Mouse (Mus musculus): ENCODE data around the gene Ddah2.

The Ddah2 gene

DNA sequence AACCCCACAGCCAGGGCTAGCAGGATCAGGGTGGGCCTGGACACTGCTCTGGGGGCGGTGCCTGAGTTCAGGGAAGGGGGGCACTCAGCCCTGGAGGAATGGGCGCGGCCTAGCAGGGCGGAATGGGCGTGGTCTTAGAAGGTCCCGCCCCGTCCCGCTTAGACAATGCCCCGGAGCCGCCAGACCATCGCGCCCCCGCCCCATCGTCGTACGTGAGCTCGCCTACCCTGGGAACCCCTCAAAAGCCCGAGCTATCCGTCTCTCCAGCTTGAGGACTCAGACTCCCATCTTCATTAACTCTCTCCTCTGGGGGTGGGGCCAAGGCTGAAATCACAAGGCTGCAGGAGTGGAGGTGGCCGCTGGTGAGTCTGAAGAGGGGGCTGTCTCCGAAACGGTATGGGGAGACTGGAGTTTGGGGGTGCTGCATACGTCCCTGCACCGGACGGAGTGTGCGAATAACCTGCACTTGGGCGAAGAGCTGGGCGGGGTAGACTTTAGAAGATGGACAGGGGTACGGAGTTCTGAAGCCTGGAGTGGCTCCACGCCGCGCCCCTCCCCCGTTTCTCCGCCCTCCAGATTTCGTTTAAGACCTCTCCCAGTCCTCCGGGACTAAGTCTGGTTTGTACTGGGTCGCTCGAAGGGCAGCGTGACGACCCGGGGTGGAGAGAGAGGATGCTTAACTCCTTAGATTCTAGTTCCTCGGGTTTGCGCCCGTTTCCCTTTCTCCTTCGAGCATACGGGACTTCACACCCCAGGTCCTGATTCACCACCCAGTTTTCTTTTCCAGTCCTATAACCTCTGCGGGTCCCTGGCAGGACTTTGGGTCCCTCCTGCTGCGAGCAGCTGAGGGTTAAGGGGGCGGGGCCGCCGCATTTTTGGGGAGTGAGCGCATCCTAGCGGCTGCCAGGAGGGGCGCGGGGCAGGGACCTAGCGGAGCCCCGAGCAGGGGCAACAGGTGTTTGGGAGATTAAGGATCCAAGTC is at the start of gene Ddah2:
Gene Ddah2 (plus strand): TSS at position 125 of the 982 bp plus-strand sequence.
- no peak for DNase-seq (ENCODE audit: low read depth)

DNA sequence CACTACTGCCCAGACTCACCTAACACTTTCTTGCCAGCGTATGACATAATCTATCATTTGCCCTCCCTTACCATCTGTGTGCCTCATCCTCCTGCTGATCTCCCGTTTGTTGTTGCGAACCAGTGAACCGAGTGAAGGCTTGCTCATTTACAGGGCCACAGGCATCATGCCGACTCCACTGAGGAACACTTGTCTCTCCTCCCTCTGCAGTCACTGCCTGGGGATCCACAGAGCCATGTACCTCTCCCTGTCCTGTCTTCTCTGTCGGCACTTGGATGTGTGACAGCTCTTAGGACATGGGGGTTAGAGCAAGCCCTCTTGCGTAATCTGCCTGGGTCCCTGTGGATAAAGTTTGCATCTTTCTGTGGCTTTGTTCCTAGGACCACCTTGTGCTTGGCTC is 49.2 kb upstream of the Ddah2 start:
- DNase-seq (ENCODE audit: low read depth), result no peak

DNA sequence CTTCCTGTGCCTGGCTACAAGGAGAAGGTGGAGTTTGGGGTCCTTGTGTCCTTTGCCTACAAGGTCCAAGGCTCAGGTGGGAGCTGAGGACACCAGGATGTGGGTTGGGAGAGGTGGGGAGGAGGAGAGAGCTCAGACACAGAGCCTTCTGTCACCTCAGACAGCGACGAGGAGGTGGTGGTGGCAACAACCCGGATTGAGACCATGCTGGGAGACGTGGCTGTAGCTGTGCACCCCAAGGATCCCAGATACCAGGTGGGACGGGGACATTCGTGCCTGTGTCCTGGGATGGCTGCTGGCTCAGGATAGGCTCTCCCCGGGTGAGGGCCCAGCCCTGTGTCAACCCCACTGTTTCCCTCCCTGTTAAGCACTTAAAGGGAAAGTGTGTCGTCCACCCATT is 47.4 kb upstream of the Ddah2 start:
- DNase-seq (ENCODE audit: low read depth), result no peak

DNA sequence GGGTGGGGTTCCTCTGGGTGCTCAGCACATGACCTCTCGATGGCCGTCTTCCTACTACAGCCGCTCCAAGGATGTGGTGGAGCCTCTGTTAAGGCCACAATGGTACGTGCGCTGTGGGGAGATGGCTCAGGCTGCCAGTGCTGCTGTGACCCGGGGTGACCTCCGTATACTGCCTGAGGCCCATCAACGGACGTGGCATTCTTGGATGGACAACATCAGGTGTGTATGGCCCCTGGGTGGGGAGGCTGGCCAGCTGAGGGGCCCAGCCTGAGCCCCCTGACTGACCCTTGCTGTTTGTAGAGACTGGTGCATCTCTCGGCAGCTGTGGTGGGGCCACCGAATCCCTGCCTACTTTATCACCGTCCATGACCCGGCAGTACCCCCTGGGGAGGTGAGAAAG is 46.4 kb upstream of the Ddah2 start:
- no peak for DNase-seq (ENCODE audit: low read depth)

DNA sequence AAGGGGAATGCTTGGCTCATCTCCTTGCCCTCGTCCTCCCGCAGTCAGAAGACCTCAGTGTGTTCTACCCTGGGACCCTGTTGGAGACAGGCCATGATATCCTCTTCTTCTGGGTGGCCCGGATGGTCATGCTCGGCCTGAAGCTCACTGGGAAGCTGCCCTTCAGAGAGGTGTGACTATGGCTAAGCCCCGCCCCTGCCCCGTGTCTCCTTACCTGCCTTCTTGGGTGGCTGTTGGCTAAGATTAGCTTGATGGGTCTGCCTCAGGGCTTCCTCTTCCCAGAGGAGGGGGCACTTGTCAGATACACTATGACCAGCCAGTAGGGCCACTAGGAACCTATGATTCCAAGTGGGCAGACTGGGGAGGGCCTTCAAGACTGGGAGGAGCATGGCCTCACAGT is 45.6 kb upstream of the Ddah2 start:
- DNase-seq (ENCODE audit: low read depth), result no peak

- DNase-seq (ENCODE audit: low read depth), result no peak
These were observed 43.5 kb upstream of the Ddah2 start for GRCm38 (mm10) chr17:35015296-35015695.

DNA sequence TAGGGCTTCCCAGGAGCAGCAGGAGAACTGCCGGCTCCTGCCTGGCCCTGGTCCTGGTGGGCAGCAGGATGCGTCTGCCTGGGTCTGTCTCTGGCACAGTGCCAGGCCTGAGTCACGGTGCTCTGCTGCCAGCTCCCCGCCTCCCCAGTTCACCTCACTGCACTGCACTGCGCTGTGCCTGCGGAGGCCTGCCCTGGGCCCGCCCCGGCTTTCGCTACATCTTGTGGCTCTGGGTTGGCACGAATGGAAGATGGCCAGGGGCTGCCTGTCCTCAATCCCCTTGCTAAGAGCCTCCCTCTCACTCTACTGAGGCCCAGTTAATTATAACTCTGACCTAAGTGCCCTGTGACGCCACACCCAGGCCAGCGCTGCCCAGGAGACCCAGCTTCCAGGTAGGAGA is 42.5 kb upstream of the Ddah2 start, which contains the start of gene Vwa7:
Gene Vwa7 (plus strand): TSS at position 204 of the 400 bp plus-strand sequence.
- DNase-seq (ENCODE audit: low read depth), result no peak

DNA sequence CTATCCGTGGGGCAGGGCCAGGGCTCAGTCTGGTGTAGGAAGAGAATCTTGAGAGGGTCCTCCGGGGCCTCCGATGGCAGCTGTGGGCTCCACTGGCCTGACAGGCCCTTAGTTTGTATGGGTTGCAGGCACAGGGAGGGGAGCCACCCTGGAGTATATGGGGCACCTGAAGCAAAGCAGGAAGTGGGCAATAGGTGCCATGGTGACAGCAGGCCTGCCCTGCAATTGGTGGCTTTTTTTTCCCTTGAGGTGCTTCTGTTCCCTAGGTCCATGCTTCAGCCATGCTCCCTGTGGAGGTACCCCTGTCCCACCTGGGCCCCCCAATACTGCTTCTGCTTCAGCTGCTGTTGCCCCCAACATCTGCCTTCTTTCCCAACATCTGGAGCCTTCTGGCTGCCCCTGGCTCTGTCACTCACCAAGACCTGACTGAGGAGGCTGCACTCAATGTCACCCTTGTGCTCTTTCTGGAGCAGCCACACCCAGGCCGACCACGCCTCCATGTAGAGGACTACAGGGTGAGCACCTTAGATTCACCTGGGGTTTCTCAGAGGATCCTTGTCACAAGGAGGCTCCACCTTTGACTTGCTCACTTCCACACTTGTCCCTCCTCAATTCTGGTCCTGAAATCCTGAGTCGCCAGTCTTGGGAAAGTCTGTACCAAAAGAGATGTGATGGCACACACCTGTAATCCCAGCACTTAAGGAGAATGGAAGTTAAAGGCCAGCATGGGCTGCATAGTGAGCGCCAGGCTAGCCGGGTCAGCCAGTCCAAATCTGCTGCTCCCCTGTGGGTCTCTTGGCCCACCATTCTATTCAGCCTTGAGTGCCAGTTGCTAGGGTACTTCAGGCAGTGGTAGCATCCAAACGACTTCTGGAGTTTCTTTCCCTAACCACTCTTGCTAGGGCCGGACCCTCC is 41.8 kb upstream of the Ddah2 start:
- no peak for DNase-seq (ENCODE audit: low read depth)

DNA sequence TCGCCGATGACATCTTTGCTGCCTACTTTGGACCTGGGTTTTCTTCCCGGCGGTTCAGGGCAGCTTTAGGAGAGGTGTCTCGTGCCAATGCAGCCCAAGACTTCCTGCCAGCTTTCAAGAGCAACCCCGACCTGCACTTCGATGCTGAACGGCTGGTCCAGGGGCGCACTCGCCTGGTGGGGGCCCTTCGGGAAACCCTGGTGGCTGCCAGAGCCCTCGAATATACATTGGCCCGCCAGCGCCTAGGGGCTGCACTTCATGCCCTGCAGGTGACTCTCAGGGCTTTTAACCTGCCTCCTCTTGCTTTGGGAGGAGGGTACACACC is 41.2 kb upstream of the Ddah2 start:
- no peak for DNase-seq (ENCODE audit: low read depth)

DNA sequence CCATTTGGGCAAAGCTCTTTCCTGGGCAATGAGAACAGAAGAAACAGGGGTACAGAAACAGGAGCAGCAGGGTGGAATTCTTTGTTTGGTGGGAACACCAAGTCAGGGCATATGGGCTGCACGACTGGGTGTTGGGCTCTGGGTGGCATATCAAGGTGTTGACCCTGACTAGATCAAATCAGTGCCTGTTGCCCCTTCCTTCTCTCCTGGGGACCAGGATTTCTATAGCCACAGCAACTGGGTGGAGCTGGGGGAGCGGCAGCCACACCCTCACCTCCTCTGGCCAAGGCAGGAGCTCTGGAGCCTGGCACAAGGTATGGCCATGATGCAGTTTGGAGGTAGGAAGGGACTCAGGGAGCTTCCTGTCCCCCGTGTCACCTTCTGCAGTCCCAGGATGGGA is 40.7 kb upstream of the Ddah2 start:
- DNase-seq (ENCODE audit: low read depth), result no peak

DNA sequence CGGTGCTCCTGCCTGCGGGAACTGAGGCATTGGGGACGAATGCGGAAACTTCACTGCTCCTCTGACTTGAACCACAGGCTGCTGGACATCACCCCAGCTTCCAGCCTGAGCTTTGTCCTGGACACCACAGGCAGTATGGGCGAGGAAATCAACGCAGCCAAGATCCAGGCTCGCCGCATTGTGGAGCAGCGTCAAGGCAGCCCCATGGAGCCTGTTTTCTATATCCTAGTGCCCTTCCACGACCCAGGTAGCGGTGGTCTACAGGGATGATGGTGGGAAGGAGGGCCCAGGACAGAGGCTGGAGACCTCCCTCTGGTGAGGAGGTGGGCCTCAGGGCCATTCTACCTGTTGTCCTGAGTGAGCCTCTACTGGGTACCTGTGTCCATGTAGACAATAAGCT is 38.9 kb upstream of the Ddah2 start:
- no peak for DNase-seq (ENCODE audit: low read depth)

DNA sequence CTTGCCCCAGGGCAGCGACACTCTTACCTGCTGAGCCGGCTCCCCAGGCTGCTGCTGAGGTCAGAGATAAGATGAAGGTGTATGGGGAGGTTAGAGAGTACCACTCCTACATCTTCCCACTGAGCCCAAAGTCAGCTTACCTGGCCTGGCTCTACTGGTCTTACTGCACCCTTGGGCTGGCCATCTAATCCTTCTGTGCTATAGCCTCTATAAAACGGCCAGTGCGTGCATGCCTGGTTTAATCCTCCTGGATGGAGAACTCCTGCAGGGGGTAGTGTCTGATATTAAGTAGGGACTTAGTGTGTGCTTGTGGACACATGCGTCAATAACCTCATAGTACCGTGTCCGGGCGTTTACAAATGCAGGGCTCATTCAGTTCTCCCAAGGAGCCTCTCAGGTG is 38.3 kb upstream of the Ddah2 start:
- DNase-seq (ENCODE audit: low read depth), result no peak

DNA sequence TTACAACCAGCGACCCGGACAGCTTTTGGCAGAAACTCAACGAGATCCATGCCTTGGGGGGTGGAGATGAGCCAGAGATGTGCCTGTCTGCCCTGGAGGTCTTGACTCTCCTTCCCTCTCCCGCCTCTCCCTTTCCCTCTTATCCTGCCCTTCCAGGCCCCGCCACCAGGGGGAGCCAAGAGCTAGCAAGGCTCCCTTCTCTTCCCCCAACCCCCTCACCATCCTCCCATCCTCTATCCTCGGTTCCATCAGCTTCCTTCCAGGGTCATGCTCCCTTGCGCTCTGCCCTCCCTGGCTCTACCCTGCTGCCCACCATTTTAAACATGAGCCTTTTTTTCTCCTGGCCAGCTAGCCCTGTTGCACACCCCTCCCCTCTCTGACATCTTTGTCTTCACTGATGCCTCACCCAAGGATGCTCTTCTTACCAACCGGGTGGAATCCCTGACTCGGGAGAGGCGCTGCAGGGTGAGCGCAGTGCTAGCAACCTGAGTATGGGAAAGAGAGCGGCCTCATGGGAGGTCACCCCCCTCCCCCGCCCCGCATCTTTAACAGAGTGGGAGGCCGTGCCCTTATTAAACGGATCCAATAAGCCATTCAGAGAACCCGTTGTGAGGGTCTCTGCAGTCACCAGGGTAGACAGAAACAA is 37.5 kb upstream of the Ddah2 start:
- DNase-seq (ENCODE audit: low read depth), result peak; percentile 85

- DNase-seq (ENCODE audit: low read depth), result no peak
These were observed 36.9 kb upstream of the Ddah2 start for GRCm38 (mm10) chr17:35021842-35022477.

DNA sequence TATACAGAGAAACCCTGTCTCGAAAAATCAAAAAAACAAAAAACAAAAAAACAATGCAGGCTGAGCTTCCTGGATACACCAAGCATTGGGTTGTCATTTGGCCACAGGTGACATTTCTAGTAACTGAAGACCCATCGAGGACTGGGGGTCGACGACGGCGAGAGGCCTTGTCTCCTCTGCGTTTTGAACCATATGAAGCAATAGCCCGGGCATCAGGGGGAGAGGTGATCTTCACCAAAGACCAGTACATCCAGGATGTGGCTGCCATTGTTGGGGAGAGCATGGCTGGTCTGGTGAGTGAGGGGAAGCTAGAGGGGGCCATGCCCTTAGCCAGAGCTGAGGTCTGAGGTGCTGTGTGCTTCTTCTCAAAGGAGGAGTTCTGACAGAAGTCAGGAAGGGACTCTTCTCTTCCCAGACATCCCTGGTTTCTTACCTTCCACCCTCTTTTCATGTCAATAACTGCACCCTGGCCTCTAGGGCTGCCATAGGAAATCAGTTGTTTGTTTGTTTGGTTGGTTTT is 36.2 kb upstream of the Ddah2 start:
- DNase-seq (ENCODE audit: low read depth), result no peak

- DNase-seq (ENCODE audit: low read depth), result no peak
These were observed 35.6 kb upstream of the Ddah2 start for GRCm38 (mm10) chr17:35023221-35023620.

- DNase-seq (ENCODE audit: low read depth), result no peak
These were observed 35.1 kb upstream of the Ddah2 start for GRCm38 (mm10) chr17:35023756-35024155.

DNA sequence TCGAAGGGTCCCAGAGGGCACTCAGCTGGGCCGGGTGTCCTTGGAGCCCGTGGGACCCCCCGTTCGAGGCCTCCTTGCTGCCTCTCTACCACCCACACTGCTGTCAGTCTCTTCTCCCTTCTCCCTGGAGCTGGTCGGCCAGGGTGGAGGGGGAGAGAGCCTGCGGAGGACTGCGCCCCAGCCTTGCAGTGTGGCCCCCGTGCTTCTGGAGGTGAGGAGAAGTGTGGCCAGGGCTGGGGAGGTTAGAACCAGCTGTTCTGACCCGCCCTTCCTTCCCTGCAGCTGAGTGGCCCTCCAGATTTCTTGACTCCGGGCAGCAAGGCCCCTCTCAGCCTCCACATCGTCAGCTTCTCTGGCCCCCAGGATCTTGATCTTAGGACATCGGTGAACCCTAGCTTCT is 34.6 kb upstream of the Ddah2 start:
- DNase-seq (ENCODE audit: low read depth), result no peak

DNA sequence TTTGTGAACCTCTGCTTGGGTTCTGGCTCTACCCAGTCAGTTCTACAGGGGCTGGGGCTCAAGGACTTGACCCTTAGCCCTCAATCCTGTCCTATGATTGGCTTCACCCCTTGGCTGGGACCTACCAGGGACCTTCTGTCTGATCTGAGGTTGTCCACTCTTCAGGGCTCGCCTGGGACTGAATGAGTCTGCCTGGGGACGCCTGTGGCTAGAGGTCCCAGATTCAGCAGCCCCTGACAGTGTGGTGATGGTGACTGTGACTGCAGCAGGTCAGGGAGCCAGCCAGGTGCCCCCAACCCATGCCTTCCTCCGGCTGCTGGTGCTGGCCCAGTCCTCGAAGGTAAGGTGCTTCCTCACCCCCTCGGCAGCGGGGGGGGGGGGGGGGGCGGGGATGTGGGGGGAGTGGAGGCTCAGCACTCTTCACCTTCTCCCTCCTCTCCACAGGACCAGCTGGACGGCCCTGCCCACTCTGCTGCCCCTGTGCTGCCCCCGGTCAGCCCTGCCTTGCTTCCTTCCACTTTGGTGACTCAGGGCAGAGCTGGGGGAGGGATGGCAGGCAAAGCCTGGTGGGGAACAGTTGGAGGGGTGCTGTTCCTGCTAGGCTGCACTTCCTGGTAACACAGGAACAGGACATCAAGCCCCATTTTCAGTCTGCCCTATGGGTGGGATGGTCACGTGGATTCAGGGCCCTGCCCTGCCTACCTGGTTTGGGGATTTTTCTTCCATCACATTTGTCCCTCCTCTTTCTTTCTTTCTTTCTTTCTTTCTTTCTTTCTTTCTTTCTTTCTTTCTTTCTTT is 33.9 kb upstream of the Ddah2 start:
- DNase-seq (ENCODE audit: low read depth), result no peak

GRCm38 (mm10) chr17:35026206-35026605 is 32.6 kb upstream of the Ddah2 start:
- DNase-seq (ENCODE audit: low read depth), result no peak

All from c-Kit-positive CD71-negative TER-119-negative erythroid progenitor cells, embryonic 14.5 days (primary cell).